Mouse (Mus musculus) spleen, adult 2 months (tissue): Measurements from ENCODE around the gene Nyap2.

ENCODE experiments used
- CTCF ChIP-seq: fragments of 200-500 bp; IDR thresholded peaks from 2 replicates; pipeline ENCODE4 v1.5.1; 2011; ENCODE audit warnings: mild to moderate bottlenecking, inconsistent platforms; ENCODE audit not compliant: insufficient read depth, insufficient read length, insufficient replicate concordance; ENCODE audit errors: extremely low read depth
- POLR2A ChIP-seq: fragments of 200-500 bp; IDR thresholded peaks from 2 replicates; pipeline ENCODE4 v1.6.1; 2011; ENCODE audit warnings: low read depth, low read length, inconsistent platforms

- TF ChIP-seq CTCF (no peak), POLR2A (no peak)
Measured at GRCm38 (mm10) chr1:81316995-81317413, 240.3 kb downstream of the Nyap2 start.
